In genomic region chr11:37463658-37464420, GRCm38 (mm10) we compare ENCODE assay signal across 27 mouse cellular contexts.
A peak's percentile ranks its signal among the peaks of the same experiment; 100 is the strongest.
DNase-seq lines count a peak whose midpoint lies in the region; ATAC-seq and TF ChIP-seq lines count a peak whose summit lies in the region.
"Had no signal": no experiment of that assay in that cellular context is flagged by ENCODE, and none has a peak within 500 bp of the region (broad histone marks: within the 10 kb centered on the region; RNA-seq: fewer than 3 reads in every experiment).

No protein-coding gene starts in this region.

- 68% methylated on average over 9 of the region's 9 CpGs for WGBS in hindbrain, postnatal 0 days
- WGBS in hindbrain, embryonic 10.5 days = 91% methylated on average over 9 of the region's 9 CpGs
- 83% methylated on average over 9 of the region's 9 CpGs for WGBS in hindbrain, embryonic 14.5 days

- no peak overlapping the region for H3K4me3 ChIP-seq in hindbrain, postnatal 0 days (ENCODE audit: low read length)
- no peak overlapping the region for H3K4me3 ChIP-seq in hindbrain, embryonic 10.5 days
- H3K4me3 ChIP-seq in hindbrain, embryonic 14.5 days (replicated peaks; ENCODE audit: low read length) = no peak overlapping the region
- H3K4me3 ChIP-seq: embryonic facial prominence, embryonic 13.5 days; hindbrain, embryonic 12.5 days; midbrain, embryonic 15.5 days had no signal

- H3K27me3 ChIP-seq in hindbrain, postnatal 0 days (ENCODE audit: insufficient read depth, low read length) = no peaks in the 10 kb centered on the region
- no peaks in the 10 kb centered on the region for H3K27me3 ChIP-seq in hindbrain, embryonic 10.5 days (ENCODE audit: insufficient read depth, poor library complexity, severe bottlenecking)
- no peaks in the 10 kb centered on the region for H3K27me3 ChIP-seq in hindbrain, embryonic 14.5 days (ENCODE audit: control insufficient read depth, insufficient read depth, low read length)
- H3K27me3 ChIP-seq: embryonic facial prominence, embryonic 13.5 days; hindbrain, embryonic 12.5 days; midbrain, embryonic 15.5 days had no signal

- no peaks in the 10 kb centered on the region for H3K9me3 ChIP-seq in hindbrain, postnatal 0 days (ENCODE audit: low read length)
- no peaks in the 10 kb centered on the region for H3K9me3 ChIP-seq in hindbrain, embryonic 10.5 days
- no peaks in the 10 kb centered on the region for H3K9me3 ChIP-seq in hindbrain, embryonic 14.5 days (ENCODE audit: control insufficient read depth, low read length)
- H3K9me3 ChIP-seq: embryonic facial prominence, embryonic 13.5 days; hindbrain, embryonic 12.5 days; midbrain, embryonic 15.5 days had no signal

- no peak for TF ChIP-seq CTCF in hindbrain, postnatal 0 days (IDR thresholded peaks at IDR 0.05; ENCODE audit: low read depth)

- H3K4me1 ChIP-seq in hindbrain, postnatal 0 days (ENCODE audit: insufficient read depth, low read length) = no peaks in the 10 kb centered on the region
- no peaks in the 10 kb centered on the region for H3K4me1 ChIP-seq in hindbrain, embryonic 10.5 days (replicated peaks)
- H3K4me1 ChIP-seq in hindbrain, embryonic 14.5 days (replicated peaks; ENCODE audit: control insufficient read depth, insufficient read depth, low read length) = no peaks in the 10 kb centered on the region
- H3K4me1 ChIP-seq: embryonic facial prominence, embryonic 13.5 days; hindbrain, embryonic 12.5 days; midbrain, embryonic 15.5 days had no signal

- H3K4me2 ChIP-seq in hindbrain, postnatal 0 days (ENCODE audit: low read depth, low read length) = no peak overlapping the region
- no peak overlapping the region for H3K4me2 ChIP-seq in hindbrain, embryonic 14.5 days (replicated peaks)
- H3K4me2 ChIP-seq: embryonic facial prominence, embryonic 13.5 days; hindbrain, embryonic 12.5 days; lung, embryonic 14.5 days; midbrain, embryonic 15.5 days had no signal

- no peak overlapping the region for H3K27ac ChIP-seq in hindbrain, postnatal 0 days
- no peak overlapping the region for H3K27ac ChIP-seq in hindbrain, embryonic 10.5 days
- no peak overlapping the region for H3K27ac ChIP-seq in hindbrain, embryonic 14.5 days
- H3K27ac ChIP-seq: embryonic facial prominence, embryonic 13.5 days; hindbrain, embryonic 12.5 days; liver, embryonic 14.5 days; midbrain, embryonic 15.5 days had no signal

- ATAC-seq in hindbrain, postnatal 0 days = no peak
- ATAC-seq in hindbrain, embryonic 14.5 days (ENCODE audit: low FRiP score) = no peak
- ATAC-seq: CD4-positive, CD25-positive, alpha-beta regulatory T cell, adult 4 months; intestine, postnatal 0 days; midbrain, embryonic 15.5 days had no signal

- no peak overlapping the region for H3K9ac ChIP-seq in hindbrain, postnatal 0 days (replicated peaks; ENCODE audit: low read length)
- no peak overlapping the region for H3K9ac ChIP-seq in hindbrain, embryonic 14.5 days
- H3K9ac ChIP-seq: embryonic facial prominence, embryonic 13.5 days; hindbrain, embryonic 12.5 days; liver, embryonic 14.5 days; lung, embryonic 14.5 days; midbrain, embryonic 15.5 days had no signal

- H3K36me3 ChIP-seq in hindbrain, postnatal 0 days (ENCODE audit: insufficient read depth, low read length) = no peaks in the 10 kb centered on the region
- H3K36me3 ChIP-seq in hindbrain, embryonic 10.5 days = no peaks in the 10 kb centered on the region
- H3K36me3 ChIP-seq in hindbrain, embryonic 14.5 days (replicated peaks; ENCODE audit: control insufficient read depth, insufficient read depth) = no peaks in the 10 kb centered on the region
- H3K36me3 ChIP-seq: embryonic facial prominence, embryonic 13.5 days; hindbrain, embryonic 12.5 days; midbrain, embryonic 15.5 days had no signal

- DNase-seq in hindbrain, postnatal 0 days (ENCODE audit: low spot score) = peak; percentile 22
- DNase-seq in hindbrain, embryonic 10.5 days (ENCODE audit: low spot score) = no peak
- peak; percentile 56 for DNase-seq in brain, embryonic 18.5 days (ENCODE audit: low read depth, low spot score)
- peak; percentile 67 to 85 for DNase-seq in layer of hippocampus, adult 18-20 months (ENCODE audit: low spot score in 2 of 2)
- peak; percentile 25 to 82 for DNase-seq in layer of hippocampus, postnatal 14 days (ENCODE audit: low spot score in 2 of 2)
- DNase-seq in frontal cortex, adult 2 months (ENCODE audit: extremely low spot score in 1 of 2, low spot score in 1 of 2) = no peak
- DNase-seq in spleen, adult 18-20 months = no peak
- DNase-seq in hindbrain, embryonic 14.5 days (ENCODE audit: low spot score) = no peak
- DNase-seq: adrenal gland, adult 2 months; adrenal gland, postnatal 36 days; cerebellum, adult 11 months; gastrocnemius, postnatal 14 days; heart, postnatal 14 days; kidney, adult 9 months; kidney, postnatal 10 days; left cerebral cortex, postnatal 4 days; liver; lung, embryonic 14.5 days; lung, postnatal 14 days; right cerebral cortex, adult 18-20 months; right cerebral cortex, postnatal 4 days had no signal

Comparison
In these comparisons a context has a peak if more than half of its experiments do, and no peak if none do; other contexts are left out.
1. DNase-seq: peak in hindbrain, postnatal 0 days (single experiment), brain, embryonic 18.5 days (single experiment), layer of hippocampus, adult 18-20 months (2 of 2) and layer of hippocampus, postnatal 14 days (2 of 2); none in hindbrain, embryonic 10.5 days (single experiment), frontal cortex, adult 2 months (0 of 2), spleen, adult 18-20 months (0 of 2) and hindbrain, embryonic 14.5 days (single experiment).